Mouse (Mus musculus) kidney, postnatal 4 days (tissue): ENCODE results near the gene Anks1.
"Not testable (repeated sequence)": the region's sequence is repeated elsewhere in the genome, so short reads cannot be mapped to it uniquely, and the experiment has no call there.

ENCODE experiments used
- DNase-seq, 2 experiments: peaks; one replicate each; pipeline ENCODE4 v3.0.0; 2021; ENCODE audit warnings: mixed read lengths in 2 of 2

Anks1 gene

GRCm38 (mm10) chr17:27934136-27934910 lies 25.2 kb downstream of the Anks1 start:
- DNase-seq: no peak

GRCm38 (mm10) chr17:27935091-27935490 lies 26.0 kb downstream of the Anks1 start:
- DNase-seq: no peak

- DNase-seq: peak in 1 of 2 experiments; percentile 34
Observed at GRCm38 (mm10) chr17:27937054-27937615, 28.0 kb downstream of the Anks1 start.

GRCm38 (mm10) chr17:27938121-27938754 lies 29.1 kb downstream of the Anks1 start:
- peak; percentile 40 to 61 for DNase-seq

- peak in 1 of 2 experiments; percentile 40 for DNase-seq
Observed at GRCm38 (mm10) chr17:27939028-27939427, 29.9 kb downstream of the Anks1 start.

- DNase-seq: peak; percentile 34 to 50
Observed at GRCm38 (mm10) chr17:27940352-27940751, 31.2 kb downstream of the Anks1 start.

GRCm38 (mm10) chr17:27941178-27941577 lies 32.1 kb downstream of the Anks1 start:
- no peak for DNase-seq

GRCm38 (mm10) chr17:27941698-27942097 lies 32.6 kb downstream of the Anks1 start:
- DNase-seq: no peak

GRCm38 (mm10) chr17:27942131-27942530 lies 33.0 kb downstream of the Anks1 start:
- no peak for DNase-seq

- peak; percentile 82 to 89 for DNase-seq
Observed at GRCm38 (mm10) chr17:27945546-27946216, 36.6 kb downstream of the Anks1 start.

- no peak for DNase-seq
Observed at GRCm38 (mm10) chr17:27946371-27946770, 37.3 kb downstream of the Anks1 start.

GRCm38 (mm10) chr17:27947155-27947554 lies 38.0 kb downstream of the Anks1 start:
- no peak for DNase-seq

- no peak for DNase-seq
Observed at GRCm38 (mm10) chr17:27953136-27953535, 44.0 kb downstream of the Anks1 start.

GRCm38 (mm10) chr17:27954629-27955402 lies 45.7 kb downstream of the Anks1 start:
- peak; percentile 54 to 64 for DNase-seq

GRCm38 (mm10) chr17:27957649-27958048 lies 48.5 kb downstream of the Anks1 start:
- no peak for DNase-seq

- DNase-seq: no peak
Observed at GRCm38 (mm10) chr17:27960128-27961111, 51.3 kb downstream of the Anks1 start.

- not testable (repeated sequence) for DNase-seq
Observed at GRCm38 (mm10) chr17:27963120-27963519, 54.0 kb downstream of the Anks1 start.

GRCm38 (mm10) chr17:27964607-27965006 lies 55.5 kb downstream of the Anks1 start:
- DNase-seq: peak; percentile 46 to 60

- peak; percentile 36 to 67 for DNase-seq
Observed at GRCm38 (mm10) chr17:27965292-27965691, 56.2 kb downstream of the Anks1 start.

GRCm38 (mm10) chr17:27966056-27966455 lies 57.0 kb downstream of the Anks1 start:
- no peak for DNase-seq

- no peak for DNase-seq
Observed at GRCm38 (mm10) chr17:27966508-27967021, 57.5 kb downstream of the Anks1 start.
